Mouse (Mus musculus) intestine, embryonic 14.5 days (tissue): ENCODE results near the gene Pla2g7. TPM values are rescaled to one million over a fixed set of nuclear protein-coding genes. Genes with fewer than 3 reads are reported as not detected.
"Not testable (repeated sequence)": the region's sequence is repeated elsewhere in the genome, so short reads cannot be mapped to it uniquely, and the experiment has no call there.

Experiments
- ATAC-seq: fragments of 200-750 bp; cut with Nextera tagmentation; replicated peaks from 2 replicates; pipeline ENCODE4 v1.8.0; 2017; ENCODE audit warnings: low read depth, moderate number of reproducible peaks, moderate TSS enrichment, moderate library complexity; ENCODE audit not compliant: low FRiP score, low TSS enrichment
- DNase-seq: peaks from one replicate; pipeline ENCODE4 v3.0.0-alpha.2; 2018; ENCODE audit warnings: low spot score
- H3K27ac ChIP-seq: fragments of 300-500 bp; sonication (generic); 2 replicates; pipeline ENCODE4 v1.5.1; 2014; ENCODE audit warnings: low read depth, mild to moderate bottlenecking, control low read depth
- H3K27me3 ChIP-seq: fragments of 300-500 bp; sonication (generic); replicated peaks from 2 replicates; pipeline ENCODE4 v1.6.1; 2014; ENCODE audit warnings: low read length, control low read depth; ENCODE audit not compliant: control insufficient read depth, insufficient read depth
- H3K36me3 ChIP-seq: fragments of 300-500 bp; sonication (generic); 2 replicates; pipeline ENCODE4 v1.6.1; 2014; ENCODE audit warnings: low read length, control low read depth; ENCODE audit not compliant: control insufficient read depth, insufficient read depth
- H3K4me1 ChIP-seq: fragments of 300-500 bp; sonication (generic); replicated peaks from 2 replicates; pipeline ENCODE4 v1.6.1; 2014; ENCODE audit warnings: low read length, control low read depth, mixed read lengths; ENCODE audit not compliant: control insufficient read depth, insufficient read depth
- H3K4me2 ChIP-seq: fragments of 300-500 bp; sonication (generic); 2 replicates; pipeline ENCODE4 v1.6.1; 2014; ENCODE audit warnings: low read length
- H3K4me3 ChIP-seq: fragments of 300-500 bp; sonication (generic); 2 replicates; pipeline ENCODE4 v1.5.1; 2014; ENCODE audit warnings: low read depth, low read length, control low read depth, mixed read lengths
- H3K9ac ChIP-seq: fragments of 300-500 bp; sonication (generic); 2 replicates; pipeline ENCODE4 v1.6.1; 2014; ENCODE audit warnings: mild to moderate bottlenecking, low read length
- H3K9me3 ChIP-seq: fragments of 300-500 bp; sonication (generic); 2 replicates; pipeline ENCODE4 v1.6.1; 2016; ENCODE audit warnings: low read length, control low read depth; ENCODE audit not compliant: control insufficient read depth
- WGBS: fragments of 180-500 bp; shearing (Covaris S2); extraction: QIAGEN DNeasy Blood & Tissue Kit; methylation state at CpG from one replicate; pipeline ENCODE4 v1.1.7; 2014; 5-methylcytosine and 5-hydroxymethylcytosine counted together
- polyA plus RNA-seq: library from polyadenylated mRNA; unstranded; fragments of >200 nt; fragmentation: Nextera tagmentation; extraction: Ambion mirVana; gene quantifications from 2 replicates; pipeline ENCODE4 v1.2.1, GENCODE M21; 2014

Pla2g7 gene
- 9.1 and 9.5 TPM in 2 replicates for polyA plus RNA-seq

- H3K4me1 ChIP-seq = no peaks in the 10 kb centered on the region
Observed at GRCm38 (mm10) chr17:43567992-43568888, at the start of gene Pla2g7. Gene Pla2g7, plus strand, starts transcription at chr17:43568098.

GRCm38 (mm10) chr17:43518644-43519409 lies 49.1 kb upstream of the Pla2g7 start:
- Histone ChIP-seq H3K4me1 (no peaks in the 10 kb centered on the region), H3K4me3 (no peak overlapping the region), H3K27ac (no peak overlapping the region), H3K9ac (no peak overlapping the region), H3K27me3 (no peaks in the 10 kb centered on the region), H3K36me3 (no peaks in the 10 kb centered on the region), H3K9me3 (0 out of 2 replicates have a peak, but pooled peaks cover 10% of the 10 kb centered on the region), H3K4me2 (no peak overlapping the region)
- DNase-seq = peak; percentile 82
- 27% methylated on average over 18 of the region's 18 CpGs for WGBS
- ATAC-seq = peak; percentile 71

More at GRCm38 (mm10) chr17:43567992-43568888, at the start of gene Pla2g7:
- no peaks in the 10 kb centered on the region for H3K27me3 ChIP-seq
- under 1% methylated on average over 34 of the region's 34 CpGs for WGBS
- ATAC-seq = peak; percentile 87
- DNase-seq = peak; percentile 79
- H3K9me3 ChIP-seq = no peaks in the 10 kb centered on the region
- H3K4me2 ChIP-seq = peak within 1 kb of the TSS; percentile 88
- H3K4me3 ChIP-seq = peak within 1 kb of the TSS; percentile 41
- no peaks in the 10 kb centered on the region for H3K36me3 ChIP-seq
- peak within 1 kb of the TSS; percentile 55 for H3K9ac ChIP-seq
- 0 out of 2 replicates have a peak within 1 kb of the TSS, but pooled peaks have one; percentile 36 for H3K27ac ChIP-seq

GRCm38 (mm10) chr17:43520166-43520565 lies 47.7 kb upstream of the Pla2g7 start:
- Histone ChIP-seq H3K4me2 (no peak overlapping the region), H3K27me3 (no peaks in the 10 kb centered on the region), H3K9ac (no peak overlapping the region), H3K4me1 (no peaks in the 10 kb centered on the region), H3K27ac (no peak overlapping the region), H3K4me3 (no peak overlapping the region), H3K36me3 (no peaks in the 10 kb centered on the region), H3K9me3 (0 out of 2 replicates have a peak, but pooled peaks cover under 1% of the 10 kb centered on the region)
- 67% methylated on average over 3 of the region's 3 CpGs for WGBS
- no peak for ATAC-seq
- no peak for DNase-seq

GRCm38 (mm10) chr17:43530507-43530906 lies 37.4 kb upstream of the Pla2g7 start:
- WGBS = 83% methylated on average over 2 of the region's 2 CpGs
- Histone ChIP-seq H3K9me3 (no peaks in the 10 kb centered on the region), H3K4me3 (no peak overlapping the region), H3K36me3 (no peaks in the 10 kb centered on the region), H3K27me3 (no peaks in the 10 kb centered on the region), H3K27ac (no peak overlapping the region), H3K9ac (no peak overlapping the region), H3K4me2 (no peak overlapping the region), H3K4me1 (peaks cover 5% of the 10 kb centered on the region; the same call in 1 of the 2 replicates)
- ATAC-seq (no peak), DNase-seq (no peak)

GRCm38 (mm10) chr17:43531192-43531591 lies 36.7 kb upstream of the Pla2g7 start:
- Histone ChIP-seq H3K9me3 (no peaks in the 10 kb centered on the region), H3K27ac (no peak overlapping the region), H3K4me3 (no peak overlapping the region), H3K4me1 (peaks cover 5% of the 10 kb centered on the region; the same call in 1 of the 2 replicates), H3K27me3 (no peaks in the 10 kb centered on the region), H3K9ac (no peak overlapping the region), H3K4me2 (no peak overlapping the region), H3K36me3 (no peaks in the 10 kb centered on the region)
- no peak for ATAC-seq
- DNase-seq = no peak
- WGBS = 91% methylated on average over 4 of the region's 4 CpGs

GRCm38 (mm10) chr17:43534362-43535222 lies 33.3 kb upstream of the Pla2g7 start:
- H3K4me1 ChIP-seq = peaks cover 5% of the 10 kb centered on the region; the same call in 1 of the 2 replicates
- H3K27me3 ChIP-seq = no peaks in the 10 kb centered on the region
- peak overlapping the region; percentile 47; the same call in 1 of the 2 replicates for H3K27ac ChIP-seq
- peak; percentile 72 for DNase-seq
- ATAC-seq = peak; percentile 91
- H3K9me3 ChIP-seq = no peaks in the 10 kb centered on the region
- peak overlapping the region; percentile 17; the same call in 1 of the 2 replicates for H3K9ac ChIP-seq
- no peaks in the 10 kb centered on the region for H3K36me3 ChIP-seq
- H3K4me3 ChIP-seq = peak overlapping the region; percentile 19
- H3K4me2 ChIP-seq = peak overlapping the region; percentile 49
- WGBS = 18% methylated on average over 23 of the region's 23 CpGs

GRCm38 (mm10) chr17:43536841-43537240 lies 31.1 kb upstream of the Pla2g7 start:
- not testable (repeated sequence) for H3K36me3 ChIP-seq, H3K4me1 ChIP-seq, H3K4me3 ChIP-seq, DNase-seq, H3K27me3 ChIP-seq, H3K27ac ChIP-seq, ATAC-seq, H3K4me2 ChIP-seq, H3K9me3 ChIP-seq, H3K9ac ChIP-seq
- WGBS = 85% methylated on average over 6 of the region's 6 CpGs

- H3K27me3 ChIP-seq = no peaks in the 10 kb centered on the region
- DNase-seq (no peak), ATAC-seq (no peak)
- H3K4me1 ChIP-seq = peaks cover 5% of the 10 kb centered on the region; the same call in 1 of the 2 replicates
- H3K4me2 ChIP-seq = no peak overlapping the region
- no peak overlapping the region for H3K9ac ChIP-seq
- H3K36me3 ChIP-seq = no peaks in the 10 kb centered on the region
- H3K4me3 ChIP-seq = no peak overlapping the region
- 82% methylated on average over 3 of the region's 3 CpGs for WGBS
- H3K9me3 ChIP-seq = no peaks in the 10 kb centered on the region
- no peak overlapping the region for H3K27ac ChIP-seq
Observed at GRCm38 (mm10) chr17:43538767-43539166, 29.1 kb upstream of the Pla2g7 start.
